Mouse (Mus musculus) left cerebral cortex, adult 8-10 months (tissue): ENCODE data around the gene Fpr1. TPM values are rescaled to one million over a fixed set of nuclear protein-coding genes. Genes with fewer than 3 reads are reported as not detected.
"Not testable (repeated sequence)": the region's sequence is repeated elsewhere in the genome, so short reads cannot be mapped to it uniquely, and the experiment has no call there.

Experiments used
- DNase-seq, 2 experiments: peaks; one replicate each; pipeline ENCODE4 v3.0.0; 2022; ENCODE audit warnings: low spot score in 2 of 2
- total RNA-seq, 4 experiments: library from RNA; stranded (reverse); gene quantifications; 2 replicates each; pipeline ENCODE4 v1.2.4; 2022

The Fpr1 gene
- total RNA-seq, 4 experiments from 2014 or later = not detected

DNA sequence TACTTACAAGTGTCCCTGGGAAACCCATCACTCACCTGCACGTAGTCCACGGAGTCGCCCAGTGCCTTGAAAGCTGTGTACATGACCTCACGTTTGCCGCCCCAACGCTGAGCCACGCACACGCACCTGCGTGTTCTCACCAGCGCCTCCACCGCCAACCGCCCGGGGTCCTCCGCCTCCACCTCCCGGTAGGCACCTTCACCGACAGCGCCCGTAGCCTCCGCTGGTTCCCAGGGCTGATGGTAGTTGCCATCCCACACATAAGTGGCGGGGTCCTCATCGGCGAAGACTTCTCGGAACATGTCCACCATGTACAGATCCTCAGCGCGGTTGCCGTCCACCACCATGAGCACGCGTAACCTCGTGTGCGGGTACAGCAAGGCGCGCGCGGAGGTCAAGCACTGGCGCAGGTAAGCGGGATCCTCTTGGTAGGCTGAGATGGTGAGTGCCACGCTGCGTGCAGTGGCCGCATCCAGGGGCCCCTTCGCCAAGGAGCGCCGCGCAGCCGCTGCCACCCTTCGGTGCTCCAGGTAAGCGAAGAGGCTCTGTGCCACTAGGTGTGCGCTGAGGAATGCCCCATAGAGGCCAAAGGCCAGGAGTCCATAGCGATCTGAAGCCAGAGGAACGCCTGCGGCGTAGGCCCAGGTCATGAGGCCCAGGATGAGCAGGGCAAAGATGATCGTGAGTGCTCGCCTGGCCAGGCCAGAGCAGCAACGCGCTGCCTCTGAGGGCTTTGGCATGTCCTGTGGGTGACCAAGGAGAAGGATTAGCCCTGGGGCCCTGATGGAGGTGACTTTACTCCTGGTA is 33.6 kb downstream of the Fpr1 start:
- no peak for DNase-seq

DNA sequence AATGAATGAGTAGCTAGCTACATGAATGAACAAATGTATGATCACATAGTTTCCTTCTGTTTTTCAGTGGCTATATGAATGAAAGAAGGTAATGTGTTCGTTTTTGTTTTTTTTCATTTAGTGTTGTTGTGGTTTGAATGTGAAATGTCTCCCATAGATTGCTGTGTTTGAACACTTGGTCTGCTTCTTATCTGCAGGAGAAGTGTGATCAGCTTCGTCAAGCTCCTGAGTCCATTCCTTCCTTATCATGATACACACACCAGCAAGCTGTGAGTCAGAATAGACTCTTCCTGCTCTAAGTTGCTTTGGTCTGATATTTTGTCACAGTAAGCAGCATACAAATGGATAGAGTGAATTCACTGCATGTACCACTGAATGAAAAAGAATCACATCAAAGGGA is 34.8 kb downstream of the Fpr1 start:
- DNase-seq = no peak

GRCm38 (mm10) chr17:17845187-17846027 is 38.3 kb downstream of the Fpr1 start:
- DNase-seq = no peak

GRCm38 (mm10) chr17:17844606-17845005 is 39.1 kb downstream of the Fpr1 start:
- not testable (repeated sequence) for DNase-seq

- no peak for DNase-seq
Observed at GRCm38 (mm10) chr17:17843534-17844261, 40.0 kb downstream of the Fpr1 start.

GRCm38 (mm10) chr17:17840796-17841195 is 42.9 kb downstream of the Fpr1 start:
- DNase-seq = no peak

DNA sequence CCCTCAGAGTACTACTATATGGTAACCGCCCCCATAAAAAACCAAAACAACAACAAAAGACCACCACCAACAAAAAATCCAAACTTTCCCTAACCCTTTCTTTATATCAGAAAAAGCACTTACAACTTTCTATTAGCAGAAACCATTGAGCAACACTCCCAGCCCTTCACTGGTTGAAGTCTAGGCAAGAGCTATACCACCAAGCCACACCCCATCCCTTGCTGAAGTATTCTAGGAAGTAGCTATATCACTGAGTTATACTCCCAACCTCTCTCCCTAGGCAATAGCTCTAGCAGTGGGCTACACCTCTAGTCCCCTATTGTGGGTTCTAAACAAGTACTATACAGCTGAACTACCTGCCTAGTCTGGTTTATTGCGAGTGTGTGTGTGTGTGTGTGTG is 44.5 kb downstream of the Fpr1 start:
- no peak for DNase-seq

DNA sequence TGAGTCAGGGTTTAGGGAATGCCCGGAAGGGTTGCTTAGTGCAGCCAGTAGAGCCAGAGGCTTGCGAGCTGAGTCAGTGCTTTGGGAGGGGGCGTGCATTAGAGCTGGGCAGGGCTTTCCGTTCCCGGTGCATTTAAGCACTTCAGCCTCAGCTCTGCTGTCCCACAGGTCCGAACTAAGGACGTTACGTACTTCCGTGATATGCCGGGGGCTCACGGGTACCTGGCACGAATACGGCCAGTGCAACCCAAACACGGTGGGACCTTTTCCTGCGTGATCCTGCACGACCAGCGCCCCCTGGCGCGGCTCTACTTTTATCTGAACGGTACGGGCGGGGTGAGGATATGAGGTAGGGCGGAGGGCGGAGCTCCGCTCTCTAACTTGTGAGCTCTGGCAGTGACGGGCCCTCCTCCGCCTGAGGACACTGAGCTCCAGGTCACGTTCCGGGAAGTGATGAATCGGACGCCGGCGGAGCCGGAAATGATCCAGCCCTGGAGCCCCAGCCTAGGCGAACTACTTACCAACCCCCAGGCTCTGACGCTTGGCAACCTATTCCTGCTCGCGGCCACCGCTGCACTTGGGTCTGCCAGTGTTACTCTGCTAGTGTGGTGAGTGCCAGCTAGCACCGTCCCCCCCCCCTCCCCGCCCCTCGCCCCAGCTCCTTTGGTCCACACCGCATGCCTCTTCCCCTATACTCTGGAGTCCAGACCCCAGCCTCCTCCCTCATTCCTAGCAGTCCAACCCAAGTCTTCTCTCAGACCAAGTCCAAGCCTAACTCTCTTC is 45.6 kb downstream of the Fpr1 start:
- peak; percentile 97 for DNase-seq

GRCm38 (mm10) chr17:17837426-17837825 is 46.3 kb downstream of the Fpr1 start:
- DNase-seq = peak in 1 of 2 experiments; percentile 15

DNA sequence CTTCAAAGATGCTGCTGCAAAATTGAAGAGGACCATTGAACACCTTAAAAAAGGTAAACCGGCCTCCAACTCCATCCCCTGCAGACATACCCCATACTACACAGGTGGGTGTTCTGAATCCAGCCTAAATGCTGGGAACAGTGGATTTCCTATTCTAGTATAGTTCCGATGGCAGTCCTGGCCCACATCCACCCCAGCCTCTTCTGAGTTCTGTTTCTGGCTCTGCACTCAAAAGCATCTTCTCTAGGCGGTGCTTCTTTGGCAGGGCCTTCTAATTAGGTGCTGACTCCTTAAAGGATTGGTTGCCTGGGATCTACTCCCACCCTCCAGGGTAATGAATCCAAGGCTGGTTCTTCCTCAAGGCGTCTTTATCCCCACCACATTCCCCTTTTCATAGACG is 47.6 kb downstream of the Fpr1 start:
- no peak for DNase-seq

DNA sequence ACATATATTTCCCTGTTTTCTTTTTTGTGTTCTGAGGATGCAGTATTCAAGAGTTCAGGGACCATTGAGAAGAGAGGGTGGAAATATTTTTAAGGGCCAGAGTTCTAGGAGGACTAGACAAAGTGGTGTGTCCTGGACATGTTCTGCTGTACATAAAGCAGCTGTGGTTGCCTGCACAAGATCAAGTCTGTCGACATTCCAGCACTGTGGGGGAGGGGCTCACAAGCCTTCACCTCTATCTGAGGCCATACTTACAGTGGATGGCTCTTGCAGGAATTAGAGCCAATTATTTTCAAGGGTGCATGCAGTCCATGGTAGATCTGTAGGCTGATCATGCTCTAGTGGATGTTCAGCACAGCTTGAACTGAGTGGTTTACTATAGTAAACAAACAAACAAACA is 48.8 kb downstream of the Fpr1 start:
- no peak for DNase-seq

DNA sequence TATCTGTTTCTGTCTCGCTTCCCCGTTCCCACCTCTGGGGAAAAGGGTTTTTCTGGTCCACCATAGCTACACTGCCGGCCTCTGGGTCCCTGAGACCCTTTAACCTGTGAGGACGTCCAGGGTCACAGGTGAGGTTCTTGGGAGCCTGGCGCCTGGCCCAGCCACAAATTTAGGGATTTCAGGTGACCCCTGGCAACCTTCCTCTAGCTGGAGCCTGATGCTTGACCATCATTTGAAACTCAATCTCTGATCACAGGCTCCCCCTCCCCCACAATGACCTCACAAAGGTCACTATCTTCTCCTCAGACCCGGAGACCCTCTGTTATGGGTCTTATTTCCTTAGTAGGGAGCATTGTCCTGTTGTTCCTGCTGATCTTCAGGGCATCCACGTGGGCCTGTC is 53.0 kb downstream of the Fpr1 start:
- no peak for DNase-seq

DNA sequence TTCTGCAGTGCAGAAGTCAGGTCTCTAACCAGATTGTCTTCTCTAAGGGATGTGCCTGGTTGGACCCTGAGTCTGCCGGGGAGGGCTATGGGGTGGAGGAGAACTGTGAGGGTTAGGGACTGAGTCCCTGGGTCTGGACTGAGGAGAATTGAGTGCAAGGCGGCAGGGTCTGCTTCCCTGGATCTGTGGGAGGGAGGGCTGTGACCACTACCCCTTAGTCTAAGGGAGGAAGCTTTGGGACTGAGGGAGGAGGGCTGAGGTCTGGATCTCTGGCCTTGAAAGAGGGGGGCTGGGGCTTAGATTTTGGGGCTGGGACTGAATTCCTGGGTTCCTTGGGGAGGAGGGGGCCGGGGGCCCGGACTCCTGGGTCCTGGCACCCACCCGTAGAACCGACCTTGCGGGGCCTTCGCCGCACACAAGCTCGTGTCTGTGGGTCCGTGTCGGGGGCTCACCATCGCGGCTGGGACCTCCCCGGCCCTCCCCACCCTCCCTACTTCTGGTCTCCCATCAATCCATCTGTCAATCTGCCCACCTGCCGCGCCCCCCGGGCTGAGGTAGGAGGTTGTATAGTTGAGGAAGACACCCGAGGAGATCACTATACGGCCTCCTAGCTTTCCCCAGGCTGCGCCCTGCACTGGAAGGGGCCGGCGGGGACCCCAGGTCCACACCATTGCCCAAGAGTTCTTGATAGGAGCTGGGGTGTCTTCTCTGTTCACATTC is 53.8 kb downstream of the Fpr1 start:
- no peak for DNase-seq

DNA sequence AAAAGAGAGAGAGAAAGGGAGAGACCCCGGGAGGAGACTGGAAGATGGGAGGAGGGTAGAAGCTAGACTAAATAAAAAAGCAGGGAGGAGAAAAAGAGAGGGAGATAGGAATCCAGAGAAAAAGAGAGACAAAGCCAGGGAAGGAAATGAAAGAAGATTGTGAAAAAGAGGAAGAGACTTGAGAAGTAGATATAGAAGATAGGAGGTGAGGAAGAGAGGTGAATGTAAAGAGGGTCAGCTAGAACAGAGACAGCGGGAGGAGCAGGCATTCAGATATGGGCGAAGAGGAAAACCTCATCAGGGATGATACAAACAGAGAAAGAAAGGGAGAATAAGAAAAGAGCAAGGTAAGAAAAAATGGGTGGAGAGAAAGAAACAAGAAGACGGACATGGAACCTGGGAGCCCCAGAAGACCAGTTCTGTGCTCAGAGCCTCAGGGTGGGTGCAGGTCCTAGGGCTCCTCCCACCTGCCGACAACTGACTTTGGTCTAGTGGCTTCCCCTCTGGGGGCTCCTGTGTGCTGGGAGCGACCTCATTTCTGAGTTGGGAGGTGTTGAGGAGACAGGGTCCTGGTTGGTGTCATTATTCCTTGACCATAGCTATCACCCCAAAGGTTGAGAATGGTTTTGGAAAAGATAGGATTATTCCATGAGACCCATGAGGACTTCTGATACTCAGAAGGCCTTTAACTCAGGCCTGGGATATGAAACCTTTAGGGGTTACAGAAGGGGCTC is 54.5 kb downstream of the Fpr1 start:
- DNase-seq = peak in 1 of 2 experiments; percentile 24

- DNase-seq = peak; percentile 28 to 57
Observed at GRCm38 (mm10) chr17:17828191-17828981, 55.4 kb downstream of the Fpr1 start.

- DNase-seq = peak; percentile 34 to 50
Observed at GRCm38 (mm10) chr17:17827658-17828190, 56.0 kb downstream of the Fpr1 start.

GRCm38 (mm10) chr17:17826751-17827657 is 56.7 kb downstream of the Fpr1 start, which contains the start of gene Spaca6:
Spaca6 (plus strand) TSS chr17:17827158.
- DNase-seq = peak; percentile 85 to 87
